Comparison of ENCODE assay signal across 7 mouse cellular contexts in genomic region chr16:90385688-90386513, GRCm38 (mm10). TPM values are rescaled to one million over a fixed set of nuclear protein-coding genes. Genes with fewer than 3 reads are reported as not detected.
DNase-seq lines count a peak whose midpoint lies in the region; ATAC-seq and TF ChIP-seq lines count a peak whose summit lies in the region.

Gene Hunk, plus strand, starts transcription at chr16:90386013.

- peak within 1 kb of the TSS; percentile 98 for H3K27ac ChIP-seq in limb, embryonic 13.5 days
- H3K27ac ChIP-seq in thymus, adult 2 months (ENCODE audit: control insufficient read depth, insufficient read depth, low read length), result no peak within 1 kb of the TSS

- H3K27me3 ChIP-seq in limb, embryonic 13.5 days, result peaks cover 18% of the 10 kb centered on the region
- peaks cover 18% of the 10 kb centered on the region for H3K27me3 ChIP-seq in thymus, adult 2 months (ENCODE audit: control insufficient read depth, insufficient read depth, low read length)

- ATAC-seq in limb, embryonic 13.5 days (ENCODE audit: low FRiP score, low read depth), result peak; percentile 81

- H3K4me3 ChIP-seq in limb, embryonic 13.5 days, result peak within 1 kb of the TSS; percentile 91
- peak within 1 kb of the TSS; percentile 39 for H3K4me3 ChIP-seq in thymus, adult 2 months (ENCODE audit: control insufficient read depth, insufficient read depth, low read length)

- peak within 1 kb of the TSS; percentile 93 for H3K4me2 ChIP-seq in limb, embryonic 13.5 days (replicated peaks)

- TF ChIP-seq CTCF in thymus, adult 2 months (IDR thresholded peaks at IDR 0.05; ENCODE audit: borderline replicate concordance, control insufficient read depth, extremely low read depth, insufficient read depth, low read length, poor library complexity), result no peak

- H3K36me3 ChIP-seq in limb, embryonic 13.5 days, result peaks cover 17% of the 10 kb centered on the region
- no peaks in the 10 kb centered on the region for H3K36me3 ChIP-seq in thymus, adult 2 months (ENCODE audit: control insufficient read depth, insufficient read depth, low read length)

- under 1% methylated on average over 76 of the region's 101 CpGs for WGBS in limb, embryonic 13.5 days
- 2% methylated on average over 100 of the region's 101 CpGs for WGBS in thymus, adult 2 months

- DNase-seq in adrenal gland, postnatal 36 days, result peak; percentile 69 to 82
- peak; percentile 71 for DNase-seq in embryo, embryonic 11.5 days (ENCODE audit: low read depth, low spot score)
- peak; percentile 50 to 65 for DNase-seq in heart, adult 18-20 months
- peak; percentile 28 for DNase-seq in kidney, adult 11 months
- DNase-seq in naive thymus-derived CD4-positive, alpha-beta T cell, adult 2 months (ENCODE audit: low read depth), result peak; percentile 2
- DNase-seq in thymus, adult 2 months, result peak; percentile 27

- H3K9me3 ChIP-seq in limb, embryonic 13.5 days, result peaks cover under 1% of the 10 kb centered on the region; the same call in 1 of the 2 replicates

- peak within 1 kb of the TSS; percentile 89 for H3K9ac ChIP-seq in limb, embryonic 13.5 days

- peaks cover 46% of the 10 kb centered on the region for H3K4me1 ChIP-seq in limb, embryonic 13.5 days
- peaks cover 5% of the 10 kb centered on the region for H3K4me1 ChIP-seq in thymus, adult 2 months (replicated peaks; ENCODE audit: control insufficient read depth, insufficient read depth, low read length)

- no peak for TF ChIP-seq POLR2A in thymus, adult 2 months (IDR thresholded peaks at IDR 0.05; ENCODE audit: control insufficient read depth, extremely low read depth, insufficient read depth, low read length, poor library complexity)

RNA-seq across cellular contexts. Expression of gene Hunk, which starts in this region (rescaled TPM):
- total RNA-seq in adrenal gland, postnatal 36 days (2021), result 10 to 100 TPM in 1 of 2 experiments, 1 to 10 TPM in 1; 4.3 to 10.5 TPM
- total RNA-seq in heart, adult 18-20 months (2021), result under 1 TPM; 0.36 to 0.40 TPM
- polyA plus RNA-seq in limb, embryonic 13.5 days (2015; fragmentation: Nextera tagmentation; extraction: Ambion mirVana), result 16.5 and 17.9 TPM in 2 replicates
- 2.7 and 2.9 TPM in 2 replicates for polyA plus RNA-seq in thymus, adult 2 months (2012; rRNA removed)

Comparison
In these comparisons a context has a peak if more than half of its experiments do, and no peak if none do; other contexts are left out.
1. Peak in DNase-seq in heart, adult 18-20 months; RNA of the gene not detected or under 1 TPM.
2. DNase-seq: peak in every context shown above with its lines; median percentile 76 in adrenal gland, postnatal 36 days; 71 in embryo, embryonic 11.5 days; 58 in heart, adult 18-20 months; 28 in kidney, adult 11 months; 27 in thymus, adult 2 months; 2 in naive thymus-derived CD4-positive, alpha-beta T cell, adult 2 months.